In genomic region chr17:73034981-73035481, GRCm38 (mm10) we compare ENCODE assay signal across 8 mouse cellular contexts.
A peak's percentile ranks its signal among the peaks of the same experiment; 100 is the strongest.
DNase-seq lines count a peak whose midpoint lies in the region; ATAC-seq and TF ChIP-seq lines count a peak whose summit lies in the region.

No protein-coding gene starts in this region.

- TF ChIP-seq POLR2A in heart, adult 2 months (IDR thresholded peaks at IDR 0.05; ENCODE audit: insufficient read depth, low read depth, low read length): no peak

- no peak overlapping the region for H3K4me2 ChIP-seq in kidney, embryonic 14.5 days (replicated peaks; ENCODE audit: low read depth, low read length)
- H3K4me2 ChIP-seq in lung, postnatal 0 days (replicated peaks; ENCODE audit: low read depth, low read length): no peak overlapping the region
- H3K4me2 ChIP-seq in forebrain, embryonic 12.5 days: no peak overlapping the region

- no peaks in the 10 kb centered on the region for H3K79me2 ChIP-seq in heart, adult 2 months (replicated peaks; ENCODE audit: control insufficient read depth, insufficient read depth, low read length)

- H3K27ac ChIP-seq in heart, adult 2 months: peak overlapping the region; percentile 65
- H3K27ac ChIP-seq in kidney, embryonic 14.5 days (ENCODE audit: low read depth, low read length): no peak overlapping the region
- 0 out of 2 replicates have a peak overlapping the region, but pooled peaks have one; percentile 20 for H3K27ac ChIP-seq in lung, postnatal 0 days (ENCODE audit: low read length)
- H3K27ac ChIP-seq in forebrain, embryonic 12.5 days: no peak overlapping the region

- H3K36me3 ChIP-seq in heart, adult 2 months (ENCODE audit: control insufficient read depth, insufficient read depth, low read length): no peaks in the 10 kb centered on the region
- H3K36me3 ChIP-seq in kidney, embryonic 14.5 days (ENCODE audit: control insufficient read depth, insufficient read depth, low read length): no peaks in the 10 kb centered on the region
- no peaks in the 10 kb centered on the region for H3K36me3 ChIP-seq in lung, postnatal 0 days (ENCODE audit: insufficient read depth, low read length)
- H3K36me3 ChIP-seq in forebrain, embryonic 12.5 days (replicated peaks): no peaks in the 10 kb centered on the region

- DNase-seq in heart, adult 2 months: peak; percentile 39 to 52
- DNase-seq in heart, postnatal 36 days: no peak
- DNase-seq in adrenal gland, postnatal 25 days: peak; percentile 8
- DNase-seq in lung, postnatal 0 days (ENCODE audit: low spot score): peak; percentile 58
- DNase-seq in embryo, embryonic 10 days (ENCODE audit: low spot score): no peak
- DNase-seq in spleen, postnatal 14 days (ENCODE audit: low spot score in 2 of 2): no peak

- WGBS in heart, adult 2 months: 20% methylated on average over 8 of the region's 8 CpGs
- 27% methylated on average over 8 of the region's 8 CpGs for WGBS in kidney, embryonic 14.5 days
- 12% methylated on average over 8 of the region's 8 CpGs for WGBS in lung, postnatal 0 days
- 28% methylated on average over 8 of the region's 8 CpGs for WGBS in forebrain, embryonic 12.5 days

- H3K9me3 ChIP-seq in kidney, embryonic 14.5 days (ENCODE audit: control insufficient read depth, low read length): no peaks in the 10 kb centered on the region
- H3K9me3 ChIP-seq in lung, postnatal 0 days (ENCODE audit: low read length): no peaks in the 10 kb centered on the region
- no peaks in the 10 kb centered on the region for H3K9me3 ChIP-seq in forebrain, embryonic 12.5 days

- no peak for TF ChIP-seq CTCF in heart, adult 2 months (IDR thresholded peaks at IDR 0.05)
- no peak for TF ChIP-seq CTCF in lung, postnatal 0 days (IDR thresholded peaks at IDR 0.05)

- peaks cover 10% of the 10 kb centered on the region for H3K4me1 ChIP-seq in heart, adult 2 months (ENCODE audit: control insufficient read depth, insufficient read depth, low read length)
- H3K4me1 ChIP-seq in kidney, embryonic 14.5 days (ENCODE audit: control insufficient read depth, insufficient read depth, low read length): peaks cover 12% of the 10 kb centered on the region
- peaks cover 10% of the 10 kb centered on the region; the same call in 1 of the 2 replicates for H3K4me1 ChIP-seq in lung, postnatal 0 days (ENCODE audit: insufficient read depth, low read depth, low read length)
- H3K4me1 ChIP-seq in forebrain, embryonic 12.5 days: no peaks in the 10 kb centered on the region; the same call in 1 of the 2 replicates

- H3K4me3 ChIP-seq in heart, adult 2 months: no peak overlapping the region
- H3K4me3 ChIP-seq in kidney, embryonic 14.5 days (ENCODE audit: low read length): no peak overlapping the region
- no peak overlapping the region for H3K4me3 ChIP-seq in lung, postnatal 0 days (ENCODE audit: low read depth, low read length)
- H3K4me3 ChIP-seq in forebrain, embryonic 12.5 days (replicated peaks): no peak overlapping the region

- intact Hi-C loops in heart, adult 2 months (cut with DNase I): no loop called here
- intact Hi-C loops in heart, postnatal 36 days (cut with DNase I): no loop called here

- H3K27me3 ChIP-seq in heart, adult 2 months (ENCODE audit: control insufficient read depth, insufficient read depth, low read length): no peaks in the 10 kb centered on the region
- H3K27me3 ChIP-seq in kidney, embryonic 14.5 days (ENCODE audit: control insufficient read depth, insufficient read depth, low read length): no peaks in the 10 kb centered on the region
- H3K27me3 ChIP-seq in lung, postnatal 0 days (replicated peaks; ENCODE audit: insufficient read depth, low read length): no peaks in the 10 kb centered on the region
- no peaks in the 10 kb centered on the region for H3K27me3 ChIP-seq in forebrain, embryonic 12.5 days

- ATAC-seq in kidney, embryonic 14.5 days (ENCODE audit: low FRiP score, low TSS enrichment): peak; percentile 36; the same call in 1 of the 2 replicates
- peak; percentile 35 for ATAC-seq in lung, postnatal 0 days
- ATAC-seq in forebrain, embryonic 12.5 days (ENCODE audit: low FRiP score): no peak

- TF ChIP-seq EP300 in heart, adult 2 months (IDR thresholded peaks at IDR 0.05; ENCODE audit: insufficient read depth, low read depth, low read length): no peak
- TF ChIP-seq EP300 in lung, postnatal 0 days (IDR thresholded peaks at IDR 0.05): no peak

- no peak overlapping the region for H3K9ac ChIP-seq in heart, adult 2 months (ENCODE audit: low read depth, low read length)
- no peak overlapping the region for H3K9ac ChIP-seq in kidney, embryonic 14.5 days (ENCODE audit: low read depth, low read length)
- H3K9ac ChIP-seq in lung, postnatal 0 days (replicated peaks; ENCODE audit: low read depth): no peak overlapping the region
- H3K9ac ChIP-seq in forebrain, embryonic 12.5 days: no peak overlapping the region

Comparison
In these comparisons a context has a peak if more than half of its experiments do, and no peak if none do; other contexts are left out.
1. DNase-seq: peak in heart, adult 2 months (2 of 2), adrenal gland, postnatal 25 days (single experiment) and lung, postnatal 0 days (single experiment); none in heart, postnatal 36 days (0 of 2), embryo, embryonic 10 days (single experiment) and spleen, postnatal 14 days (0 of 2).
2. H3K27ac ChIP-seq: peak in heart, adult 2 months (single experiment) and lung, postnatal 0 days (single experiment); none in kidney, embryonic 14.5 days (single experiment) and forebrain, embryonic 12.5 days (single experiment).